Mouse (Mus musculus): ENCODE measurements around the gene Dpm2.

The Dpm2 gene

DNA sequence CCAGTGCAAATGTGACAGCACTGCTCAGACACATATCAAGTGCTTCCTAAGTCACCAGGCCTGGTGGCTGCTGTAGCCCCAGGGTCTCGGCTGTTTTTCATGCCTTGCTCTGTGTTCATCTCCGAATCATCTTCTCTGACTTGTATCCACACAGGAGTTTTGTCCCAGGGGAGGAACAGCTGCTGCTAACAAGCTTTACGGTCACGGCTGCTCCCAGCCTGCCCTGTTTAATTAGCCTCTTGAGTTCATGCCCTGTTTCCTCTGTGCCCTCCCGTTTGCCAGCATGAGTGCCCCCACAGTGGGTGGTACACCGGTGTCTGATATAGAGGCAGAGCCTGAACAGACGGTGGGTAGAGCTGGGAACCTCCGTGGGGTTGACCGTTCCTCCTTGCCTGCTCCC is 47.4 kb downstream of the Dpm2 start:
- DNase-seq = no peak

DNA sequence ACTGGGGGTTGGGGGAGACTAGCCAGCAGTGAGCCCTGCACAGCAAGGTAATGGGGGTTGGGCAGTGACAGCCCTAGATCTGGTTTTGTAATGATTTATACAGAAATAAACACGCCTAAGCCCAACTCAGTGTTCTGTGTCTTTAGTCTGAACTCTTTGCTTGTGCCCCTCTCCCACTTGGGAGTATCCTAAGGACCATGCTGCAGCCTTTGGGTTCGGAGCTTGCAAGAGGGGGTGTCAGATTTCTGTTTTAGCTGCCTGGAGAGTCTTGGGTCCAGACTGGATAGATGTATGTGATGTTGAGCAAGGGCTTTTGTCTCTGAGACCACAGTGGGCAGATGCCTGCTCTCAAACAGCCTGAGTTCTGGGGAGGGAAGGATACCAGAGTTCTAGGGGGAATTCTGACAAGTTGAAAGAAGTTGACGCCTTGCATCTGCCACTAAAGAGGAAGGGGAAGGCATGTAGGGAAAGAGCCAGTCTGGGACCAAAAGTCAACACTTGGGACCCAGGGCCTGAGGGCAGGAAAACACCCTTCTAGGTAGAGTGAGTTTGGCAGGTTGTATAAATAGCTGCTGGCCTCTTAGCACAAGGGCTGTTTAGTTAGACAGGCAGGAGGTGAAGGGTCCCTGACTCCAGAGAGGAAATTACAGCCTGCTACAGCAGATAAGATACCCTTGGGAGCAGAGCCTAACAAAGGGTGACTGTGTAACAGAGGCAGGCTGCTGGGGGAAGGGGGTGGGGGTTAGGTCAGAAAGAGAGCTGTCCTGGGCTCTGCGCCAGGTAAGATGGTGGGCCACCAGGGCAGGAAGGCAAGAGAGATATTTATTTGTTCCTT is 50.2 kb downstream of the Dpm2 start:
- no peak for DNase-seq

GRCm38 (mm10) chr2:32621517-32621859 is 50.8 kb downstream of the Dpm2 start, which contains the start of gene Ak1:
TSS of gene Ak1 (plus strand) at chr2:32621758.
- no peak for DNase-seq

Data from cerebellum, adult 9-10 months (tissue).